Comparison of ENCODE assay signal across 10 mouse cellular contexts in the genomic region with DNA sequence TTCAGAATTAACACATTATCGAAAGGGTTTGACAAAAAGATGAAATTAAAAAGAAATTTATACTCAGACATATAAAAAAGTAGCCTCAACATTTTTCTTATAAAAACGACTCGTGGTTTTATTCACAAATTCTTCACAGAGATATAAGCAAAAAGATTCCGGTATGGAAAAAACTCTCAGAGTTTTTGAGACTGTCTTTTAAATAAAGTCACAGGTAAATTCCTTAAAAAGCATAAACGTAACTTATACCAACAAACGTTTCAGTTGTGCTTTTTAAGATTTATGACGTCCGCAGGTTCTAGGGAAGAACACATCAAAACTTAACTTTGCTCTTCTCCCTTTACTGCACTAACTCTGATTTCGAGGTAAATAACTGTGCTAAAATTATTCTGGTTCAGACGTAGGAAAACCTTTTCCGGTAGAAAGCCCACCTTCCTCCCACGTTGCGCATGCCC. TPM values are rescaled to one million over a fixed set of nuclear protein-coding genes. Genes with fewer than 3 reads are reported as not detected.
DNase-seq lines count a peak whose midpoint lies in the region; ATAC-seq and TF ChIP-seq lines count a peak whose summit lies in the region.
"Had no signal": no experiment of that assay in that cellular context is flagged by ENCODE, and none has a peak within 500 bp of the region (broad histone marks: within the 10 kb centered on the region; RNA-seq: fewer than 3 reads in every experiment).

No protein-coding gene starts in this region.

- TF ChIP-seq POLR2A in ES-Bruce4 (IDR thresholded peaks at IDR 0.05; ENCODE audit: insufficient read depth, low read length) = no peak

- peak; percentile 24; the same call in 1 of the 2 replicates for ATAC-seq in heart, embryonic 13.5 days (ENCODE audit: extremely low read depth, insufficient number of reproducible peaks, low FRiP score, low TSS enrichment)
- no peak for ATAC-seq in forebrain, embryonic 15.5 days (replicated peaks)
- ATAC-seq in liver, embryonic 16.5 days (ENCODE audit: low read depth) = no peak
- ATAC-seq in inflammation-experienced regulatory T-cells, adult 6 months = no peak

- TF ChIP-seq CTCF in ES-Bruce4 (IDR thresholded peaks at IDR 0.05; ENCODE audit: low read depth, low read length) = no peak

- WGBS in heart, embryonic 13.5 days = 1% methylated on average over 13 of the region's 13 CpGs
- whole genome bisulfite sequencing in forebrain, embryonic 15.5 days = under 1% methylated on average over 13 of the region's 13 CpGs
- WGBS in liver, embryonic 16.5 days (ENCODE audit: insufficient replicate concordance) = 1% methylated on average over 13 of the region's 13 CpGs

- peak overlapping the region; percentile 96 for H3K9ac ChIP-seq in heart, embryonic 13.5 days
- H3K9ac ChIP-seq in ES-Bruce4 (ENCODE audit: low read depth, poor library complexity, severe bottlenecking) = peak overlapping the region; percentile 71; the same call in 1 of the 2 replicates
- H3K9ac ChIP-seq in forebrain, embryonic 15.5 days (replicated peaks) = peak overlapping the region; percentile 77; the same call in 1 of the 2 replicates
- H3K9ac ChIP-seq in liver, embryonic 16.5 days (ENCODE audit: low read depth, low read length) = peak overlapping the region; percentile 90

- H3K4me1 ChIP-seq in heart, embryonic 13.5 days = peaks cover 18% of the 10 kb centered on the region
- no peaks in the 10 kb centered on the region for H3K4me1 ChIP-seq in ES-Bruce4 (ENCODE audit: control insufficient read depth, insufficient read depth, low read length)
- H3K4me1 ChIP-seq in forebrain, embryonic 15.5 days = peaks cover 26% of the 10 kb centered on the region
- peaks cover 19% of the 10 kb centered on the region for H3K4me1 ChIP-seq in liver, embryonic 16.5 days (ENCODE audit: control insufficient read depth, low read depth, low read length)

- TF ChIP-seq EP300 in ES-Bruce4 (IDR thresholded peaks at IDR 0.05; ENCODE audit: insufficient read depth, low read depth, low read length) = no peak

- H3K27ac ChIP-seq in heart, embryonic 13.5 days (replicated peaks) = peak overlapping the region; percentile 91
- peak overlapping the region; percentile 42; the same call in 1 of the 2 replicates for H3K27ac ChIP-seq in ES-Bruce4 (ENCODE audit: insufficient read depth, low read length)
- peak overlapping the region; percentile 97 for H3K27ac ChIP-seq in forebrain, embryonic 15.5 days (replicated peaks)
- H3K27ac ChIP-seq in liver, embryonic 16.5 days (ENCODE audit: low read length) = peak overlapping the region; percentile 98

- H3K36me3 ChIP-seq in heart, embryonic 13.5 days = peaks cover 27% of the 10 kb centered on the region
- H3K36me3 ChIP-seq in ES-Bruce4 (ENCODE audit: control insufficient read depth, insufficient read depth, low read length, poor library complexity, severe bottlenecking) = peaks cover 16% of the 10 kb centered on the region
- H3K36me3 ChIP-seq in forebrain, embryonic 15.5 days = peaks cover 14% of the 10 kb centered on the region
- H3K36me3 ChIP-seq in liver, embryonic 16.5 days (ENCODE audit: control insufficient read depth, insufficient read depth) = peaks cover 8% of the 10 kb centered on the region; the same call in 1 of the 2 replicates

- peaks cover 19% of the 10 kb centered on the region for H3K27me3 ChIP-seq in heart, embryonic 13.5 days (replicated peaks)
- no peaks in the 10 kb centered on the region for H3K27me3 ChIP-seq in ES-Bruce4 (ENCODE audit: control insufficient read depth, insufficient read depth, low read length, poor library complexity, severe bottlenecking)
- H3K27me3 ChIP-seq in forebrain, embryonic 15.5 days = no peaks in the 10 kb centered on the region
- H3K27me3 ChIP-seq in liver, embryonic 16.5 days (ENCODE audit: control insufficient read depth, insufficient read depth, low read depth, low read length) = peaks cover 18% of the 10 kb centered on the region

- DNase-seq in heart, postnatal 4 days = no peak
- no peak for DNase-seq in cerebellum, adult 9-10 months
- DNase-seq in embryo, embryonic 11 days = no peak

- peak overlapping the region; percentile 94 for H3K4me3 ChIP-seq in heart, embryonic 13.5 days
- peak overlapping the region; percentile 96 for H3K4me3 ChIP-seq in ES-Bruce4 (ENCODE audit: low read depth, low read length)
- H3K4me3 ChIP-seq in forebrain, embryonic 15.5 days = peak overlapping the region; percentile 90
- peak overlapping the region; percentile 83 for H3K4me3 ChIP-seq in liver, embryonic 16.5 days (ENCODE audit: low read depth, low read length)

- H3K9me3 ChIP-seq in heart, embryonic 13.5 days = no peaks in the 10 kb centered on the region
- no peaks in the 10 kb centered on the region for H3K9me3 ChIP-seq in ES-Bruce4 (replicated peaks; ENCODE audit: control insufficient read depth, insufficient read depth, low read length, poor library complexity, severe bottlenecking)
- H3K9me3 ChIP-seq in forebrain, embryonic 15.5 days = no peaks in the 10 kb centered on the region
- H3K9me3 ChIP-seq in liver, embryonic 16.5 days (replicated peaks; ENCODE audit: control insufficient read depth, low read length) = no peaks in the 10 kb centered on the region

- peak overlapping the region; percentile 80 for H3K4me2 ChIP-seq in heart, embryonic 13.5 days
- H3K4me2 ChIP-seq in forebrain, embryonic 15.5 days (replicated peaks) = peak overlapping the region; percentile 75
- H3K4me2 ChIP-seq in liver, embryonic 16.5 days (ENCODE audit: low read depth, low read length) = peak overlapping the region; percentile 96

RNA-seq across cellular contexts. Expression of gene Mynn, which starts 0.2 kb away (rescaled TPM):
- 20.5 and 20.7 TPM in 2 replicates for polyA plus RNA-seq in heart, embryonic 13.5 days (2015; fragmentation: Nextera tagmentation; extraction: Ambion mirVana)
- total RNA-seq in heart, postnatal 4 days (2021) = 10 to 100 TPM; 18.5 to 20.0 TPM
- 25.9 and 26.1 TPM in 2 replicates for polyA plus RNA-seq in ES-Bruce4 (2011; ENCODE audit: insufficient read depth, insufficient read length, low read depth, missing spikeins)
- polyA plus RNA-seq in forebrain, embryonic 15.5 days (2015; fragmentation: Nextera tagmentation; extraction: Ambion mirVana) = 39.6 TPM in 2 replicates
- 13.4 and 14.2 TPM in 2 replicates for polyA plus RNA-seq in liver, embryonic 16.5 days (2015; fragmentation: Nextera tagmentation; extraction: Ambion mirVana)
- 10 to 100 TPM; 34.9 to 43.8 (median 36.9) TPM for polyA plus RNA-seq in inflammation-experienced regulatory T-cells, adult 6 months (2017; shearing (Covaris generic))

RNA-seq across cellular contexts. Expression of gene Actrt3, which starts 1.9 kb away (rescaled TPM):
- not detected in 2 replicates for polyA plus RNA-seq in heart, embryonic 13.5 days (2015; fragmentation: Nextera tagmentation; extraction: Ambion mirVana)
- total RNA-seq in heart, postnatal 4 days (2021) = not detected
- polyA plus RNA-seq in ES-Bruce4 (2011; ENCODE audit: insufficient read depth, insufficient read length, low read depth, missing spikeins) = not detected in 2 replicates
- polyA plus RNA-seq in forebrain, embryonic 15.5 days (2015; fragmentation: Nextera tagmentation; extraction: Ambion mirVana) = 0.11 and 0.22 TPM in 2 replicates
- not detected in 2 replicates for polyA plus RNA-seq in liver, embryonic 16.5 days (2015; fragmentation: Nextera tagmentation; extraction: Ambion mirVana)
- under 1 TPM; 0.23 to 0.58 (median 0.24) TPM for polyA plus RNA-seq in inflammation-experienced regulatory T-cells, adult 6 months (2017; shearing (Covaris generic))
- total RNA-seq: common myeloid progenitor, adult 5-6 weeks had no signal

RNA-seq across cellular contexts. Expression of gene Lrriq4, which starts 42.7 kb away (rescaled TPM):
- polyA plus RNA-seq in heart, embryonic 13.5 days (2015; fragmentation: Nextera tagmentation; extraction: Ambion mirVana) = not detected in 2 replicates
- not detected for total RNA-seq in heart, postnatal 4 days (2021)
- 2.4 and 3.3 TPM in 2 replicates for polyA plus RNA-seq in ES-Bruce4 (2011; ENCODE audit: insufficient read depth, insufficient read length, low read depth, missing spikeins)
- not detected in 2 replicates for polyA plus RNA-seq in forebrain, embryonic 15.5 days (2015; fragmentation: Nextera tagmentation; extraction: Ambion mirVana)
- not detected in 2 replicates for polyA plus RNA-seq in liver, embryonic 16.5 days (2015; fragmentation: Nextera tagmentation; extraction: Ambion mirVana)
- not detected for polyA plus RNA-seq in inflammation-experienced regulatory T-cells, adult 6 months (2017; shearing (Covaris generic))
- total RNA-seq: common myeloid progenitor, adult 5-6 weeks had no signal
- polyA plus RNA-seq: CD4-positive, CD25-positive, alpha-beta regulatory T cell, adult 4 months had no signal

RNA-seq across cellular contexts. Expression of gene Lrrc34, which starts 46.0 kb away (rescaled TPM):
- 0.39 and 0.66 TPM in 2 replicates for polyA plus RNA-seq in heart, embryonic 13.5 days (2015; fragmentation: Nextera tagmentation; extraction: Ambion mirVana)
- not detected for total RNA-seq in heart, postnatal 4 days (2021)
- 31.1 and 36.1 TPM in 2 replicates for polyA plus RNA-seq in ES-Bruce4 (2011; ENCODE audit: insufficient read depth, insufficient read length, low read depth, missing spikeins)
- polyA plus RNA-seq in forebrain, embryonic 15.5 days (2015; fragmentation: Nextera tagmentation; extraction: Ambion mirVana) = 0.88 and 1.9 TPM in 2 replicates
- polyA plus RNA-seq in liver, embryonic 16.5 days (2015; fragmentation: Nextera tagmentation; extraction: Ambion mirVana) = 0.06 TPM in 2 replicates
- polyA plus RNA-seq in inflammation-experienced regulatory T-cells, adult 6 months (2017; shearing (Covaris generic)) = under 1 TPM in 2 of 3 experiments, not detected in 1; 0.42 to 0.44 TPM
- total RNA-seq: common myeloid progenitor, adult 5-6 weeks had no signal

RNA-seq across cellular contexts. Expression of gene Mecom, which starts 53.8 kb away (rescaled TPM):
- polyA plus RNA-seq in heart, embryonic 13.5 days (2015; fragmentation: Nextera tagmentation; extraction: Ambion mirVana) = 21.0 and 22.4 TPM in 2 replicates
- total RNA-seq in heart, postnatal 4 days (2021) = 10 to 100 TPM; 31.5 to 36.1 TPM
- 0.14 and 0.24 TPM in 2 replicates for polyA plus RNA-seq in ES-Bruce4 (2011; ENCODE audit: insufficient read depth, insufficient read length, low read depth, missing spikeins)
- 2.2 and 2.4 TPM in 2 replicates for polyA plus RNA-seq in forebrain, embryonic 15.5 days (2015; fragmentation: Nextera tagmentation; extraction: Ambion mirVana)
- 0.98 and 1.0 TPM in 2 replicates for polyA plus RNA-seq in liver, embryonic 16.5 days (2015; fragmentation: Nextera tagmentation; extraction: Ambion mirVana)
- not detected for polyA plus RNA-seq in inflammation-experienced regulatory T-cells, adult 6 months (2017; shearing (Covaris generic))

Comparison
In these comparisons a context has a peak if more than half of its experiments do, and no peak if none do; other contexts are left out.
1. H3K27ac ChIP-seq: peak in every context shown above with its lines; median percentile 98 in liver, embryonic 16.5 days; 97 in forebrain, embryonic 15.5 days; 91 in heart, embryonic 13.5 days; 42 in ES-Bruce4.